Mouse (Mus musculus): ENCODE data around the gene Smarcb1.

Smarcb1 gene

DNA sequence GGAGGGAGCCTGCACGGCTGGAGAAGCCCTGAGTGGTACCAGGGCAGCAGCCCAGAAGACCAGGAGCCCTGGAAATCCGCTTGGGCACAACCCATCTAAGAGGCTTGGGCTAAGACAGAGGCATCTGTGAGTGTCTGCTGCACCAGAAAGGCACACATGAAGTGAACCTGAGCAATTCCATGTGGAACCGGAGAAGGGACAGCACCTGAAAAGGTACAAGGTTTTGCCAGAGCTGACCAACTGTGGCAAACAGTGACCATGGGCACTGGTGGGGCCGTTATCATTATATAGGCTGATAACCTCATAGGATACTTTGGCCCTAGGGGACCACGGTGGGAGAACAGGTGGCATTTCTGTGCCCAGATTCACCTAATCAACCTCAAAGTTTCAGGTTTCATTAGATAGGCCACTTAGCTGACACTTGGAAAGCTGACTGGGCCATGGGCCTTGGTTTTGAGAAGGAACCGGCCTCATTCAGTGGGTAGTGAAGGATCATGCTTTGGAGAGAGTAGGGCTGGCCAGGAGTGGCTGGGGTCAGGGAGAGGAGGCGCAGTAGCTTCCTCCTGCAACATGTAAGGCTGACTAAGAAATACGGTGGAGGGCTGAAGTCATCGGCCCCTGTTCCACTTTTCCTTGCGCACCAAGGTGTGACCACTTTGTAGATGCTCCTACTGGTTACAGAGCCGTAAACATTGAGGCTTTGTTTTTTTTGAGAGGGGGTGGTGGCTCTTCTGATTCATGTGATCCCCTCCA is 65.1 kb downstream of the Smarcb1 start:
- no peak for DNase-seq (ENCODE audit: inconsistent ontology term)

DNA sequence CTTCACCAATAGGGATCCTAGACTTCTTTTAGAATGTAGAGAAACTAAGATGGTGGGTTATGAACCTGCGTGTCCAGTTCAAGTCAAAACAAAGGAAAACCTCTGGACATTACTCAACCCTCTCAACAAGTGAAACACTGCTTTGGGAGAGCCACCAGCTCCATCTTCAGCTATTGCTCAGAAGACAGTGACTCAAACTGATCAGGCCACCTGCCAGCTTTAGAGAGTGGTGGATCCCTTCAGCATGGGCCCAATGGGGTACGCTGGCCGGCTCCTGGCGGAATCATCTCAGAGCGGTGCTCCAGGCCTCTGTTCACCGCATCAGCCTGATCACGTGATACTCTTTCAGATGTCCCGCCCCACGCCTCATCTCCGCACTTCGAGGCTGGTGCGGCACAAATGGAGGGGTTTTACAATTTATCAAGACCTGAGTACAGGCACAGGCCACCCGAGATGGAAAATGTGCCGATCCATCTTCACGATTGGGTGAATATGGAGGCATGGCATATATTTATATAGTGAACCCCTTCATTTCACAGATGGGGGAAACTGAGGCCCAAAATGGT is 65.9 kb downstream of the Smarcb1 start:
- DNase-seq (ENCODE audit: inconsistent ontology term): no peak

DNA sequence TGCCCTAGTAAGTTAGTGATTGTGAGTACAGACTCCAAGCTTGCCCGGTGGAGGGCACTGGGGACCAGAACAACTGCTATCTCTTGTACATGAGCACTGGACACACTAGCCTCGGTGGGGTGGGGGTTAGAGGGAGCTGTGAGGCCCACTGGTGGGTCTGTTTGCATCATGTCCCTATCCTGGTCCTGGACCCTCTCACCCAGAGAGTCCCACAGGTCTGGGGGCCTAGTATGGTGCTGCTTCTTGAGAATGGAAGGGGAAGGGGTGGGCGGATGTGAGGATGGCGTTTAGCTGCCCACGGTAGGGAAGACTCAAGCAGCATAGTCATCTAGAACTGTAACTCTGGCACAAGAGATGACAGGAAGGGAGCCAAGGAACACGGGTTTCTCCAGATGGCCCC is 66.6 kb downstream of the Smarcb1 start:
- DNase-seq (ENCODE audit: inconsistent ontology term): no peak

DNA sequence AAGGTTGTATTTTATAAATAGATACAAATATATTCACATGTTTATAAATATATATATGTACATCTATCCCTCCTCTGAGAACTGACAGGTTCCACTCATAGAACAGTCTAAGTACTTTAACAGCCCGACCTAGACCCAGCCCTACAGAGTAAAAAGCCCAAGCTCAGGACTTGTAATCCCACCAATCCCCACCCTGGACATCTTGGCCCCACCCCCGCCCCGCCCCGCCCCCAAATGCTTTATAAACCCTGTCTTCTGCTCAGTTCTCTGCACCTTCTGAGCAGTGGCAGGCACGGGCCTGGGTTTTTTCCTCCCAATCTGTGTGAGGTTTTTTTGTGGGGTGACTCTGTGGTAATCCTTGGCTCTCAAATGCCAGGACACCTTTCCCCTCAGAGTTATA is 67.3 kb downstream of the Smarcb1 start:
- DNase-seq (ENCODE audit: inconsistent ontology term): no peak

DNA sequence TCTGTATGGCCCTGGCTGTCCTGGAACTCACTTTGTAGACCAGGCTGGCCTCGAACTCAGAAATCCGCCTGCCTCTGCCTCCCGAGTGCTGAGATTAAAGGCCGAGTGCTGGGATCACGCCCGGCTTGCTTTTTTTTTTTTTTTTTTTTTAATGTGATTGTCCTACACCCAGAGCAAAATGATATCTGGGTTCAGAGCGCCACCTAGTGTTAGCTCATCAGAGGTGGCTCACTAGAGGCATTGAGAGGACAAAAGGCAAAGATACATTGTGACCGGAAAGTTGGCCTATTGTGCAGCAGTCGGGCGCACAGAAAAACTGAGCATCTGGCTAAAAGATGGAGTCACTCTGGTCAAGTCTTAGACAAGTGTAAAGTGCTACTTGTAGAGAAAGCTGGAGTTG is 68.0 kb downstream of the Smarcb1 start:
- DNase-seq (ENCODE audit: inconsistent ontology term): peak; percentile 68

DNA sequence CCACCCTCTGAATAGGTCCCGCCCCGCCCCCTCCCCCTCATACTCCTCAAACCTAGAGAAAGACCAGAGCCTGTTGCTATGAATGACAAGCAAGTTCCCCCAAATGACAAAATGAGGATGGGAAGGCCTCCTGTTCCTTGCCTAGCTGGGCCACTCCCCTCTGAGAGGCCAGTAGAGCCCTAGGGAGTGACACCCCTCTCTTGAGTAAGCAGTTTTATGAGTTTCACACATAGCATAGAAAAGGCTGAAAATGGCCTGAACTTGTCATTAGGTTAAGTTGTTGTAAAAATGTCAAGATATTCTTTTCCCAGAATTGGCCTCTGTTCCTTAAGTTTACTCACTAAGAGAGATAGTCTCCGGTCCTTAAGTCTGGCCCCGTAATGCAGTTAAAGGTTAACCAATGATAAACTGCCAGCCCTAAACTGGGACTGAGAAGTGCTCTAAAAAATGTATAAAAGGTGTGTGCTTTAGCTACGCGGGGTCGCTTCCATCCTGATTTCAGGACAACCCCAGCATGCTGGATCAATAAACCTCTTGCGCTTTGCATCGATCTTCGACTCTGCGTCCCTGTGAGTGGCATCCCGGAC is 68.8 kb downstream of the Smarcb1 start:
- no peak for DNase-seq (ENCODE audit: inconsistent ontology term)

DNA sequence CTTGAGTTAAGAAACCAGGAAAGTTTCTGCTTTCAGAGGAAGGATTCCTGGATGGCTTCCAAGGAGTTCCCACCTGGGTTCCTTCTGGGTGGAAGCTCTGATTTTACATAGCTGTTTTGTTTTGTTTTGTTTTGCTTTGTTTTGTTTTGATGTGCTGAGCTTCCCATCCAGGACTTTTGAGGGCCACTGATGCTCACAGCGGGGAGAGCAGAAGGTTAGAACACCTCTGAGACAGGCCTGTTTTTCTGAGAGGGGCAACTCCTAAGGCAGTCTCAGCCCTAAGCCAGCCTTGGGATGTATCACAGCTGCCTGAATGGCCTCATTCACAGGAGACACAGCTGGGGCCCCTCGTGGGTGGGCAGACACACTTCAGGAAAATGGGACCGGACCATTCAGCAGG is 69.7 kb downstream of the Smarcb1 start:
- no peak for DNase-seq (ENCODE audit: inconsistent ontology term)

DNA sequence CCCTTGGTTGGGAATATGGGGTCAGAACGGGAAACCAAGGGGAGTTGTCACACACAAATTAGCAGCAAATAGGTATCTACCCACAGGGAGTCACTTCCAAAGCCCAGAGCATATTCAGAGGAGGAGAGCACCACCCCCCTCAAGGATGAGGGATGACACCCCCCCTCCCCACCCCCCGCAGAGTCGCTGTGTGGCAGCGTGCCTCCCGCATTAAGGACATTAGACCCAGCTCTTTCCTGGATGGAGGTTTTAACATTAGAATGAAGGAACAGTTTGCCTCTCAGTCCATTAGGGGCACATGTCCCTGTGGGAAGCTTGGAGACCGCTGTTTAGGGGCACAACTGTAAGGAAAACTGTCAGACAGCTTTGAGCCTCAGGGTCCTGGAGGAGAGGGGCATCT is 70.3 kb downstream of the Smarcb1 start:
- no peak for DNase-seq (ENCODE audit: inconsistent ontology term)

DNA sequence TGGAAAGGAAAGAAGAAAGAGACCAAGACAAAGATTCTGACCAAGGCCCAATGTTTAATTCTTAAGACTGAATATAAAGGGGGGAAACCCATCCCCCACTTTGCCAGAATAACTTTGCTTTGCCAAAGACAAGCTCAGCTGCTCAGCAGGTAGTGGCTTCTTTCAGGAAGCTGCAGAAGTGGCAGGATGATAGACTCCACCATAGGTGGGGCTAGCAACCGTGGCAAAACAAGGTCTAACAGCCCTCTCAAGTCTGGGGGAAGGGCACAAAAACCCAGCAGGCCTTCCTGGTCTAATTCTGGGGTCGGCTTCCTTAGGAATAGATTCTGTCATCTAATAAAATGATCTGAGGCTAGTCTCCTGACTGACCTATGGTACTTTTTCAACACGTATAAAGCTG is 73.0 kb downstream of the Smarcb1 start:
- no peak for DNase-seq (ENCODE audit: inconsistent ontology term)

All from Muller cell, postnatal 12 days (primary cell).